Mouse (Mus musculus) CH12.LX (cell line): Measurements from ENCODE around the gene Tmem167.

ENCODE experiments used
- CHD1 ChIP-seq: IDR thresholded peaks from 2 replicates; pipeline ENCODE4 v1.6.1; 2012; ENCODE audit warnings: low read depth, low read length, improper control_type of control experiment, inconsistent platforms
- JUND ChIP-seq: conservative IDR thresholded peaks from 2 replicates; pipeline ENCODE4 v1.6.1; 2011; ENCODE audit warnings: low read depth, low read length, improper control_type of control experiment
- PAX5 ChIP-seq: IDR thresholded peaks from 2 replicates; pipeline ENCODE4 v1.6.1; 2012; ENCODE audit warnings: low read length, inconsistent platforms, mixed read lengths
- POLR2A ChIP-seq: IDR thresholded peaks from 2 replicates; pipeline ENCODE4 v1.6.1; 2011; ENCODE audit warnings: low read depth, mild to moderate bottlenecking, improper control_type of control experiment, low read length
- POLR2AphosphoS2 ChIP-seq: IDR thresholded peaks from 2 replicates; pipeline ENCODE4 v1.6.1; 2011; ENCODE audit warnings: low read depth, low read length, improper control_type of control experiment
- SIN3A ChIP-seq: IDR thresholded peaks from 2 replicates; pipeline ENCODE4 v1.6.1; 2012; ENCODE audit warnings: low read length, improper control_type of control experiment, inconsistent platforms

DNA sequence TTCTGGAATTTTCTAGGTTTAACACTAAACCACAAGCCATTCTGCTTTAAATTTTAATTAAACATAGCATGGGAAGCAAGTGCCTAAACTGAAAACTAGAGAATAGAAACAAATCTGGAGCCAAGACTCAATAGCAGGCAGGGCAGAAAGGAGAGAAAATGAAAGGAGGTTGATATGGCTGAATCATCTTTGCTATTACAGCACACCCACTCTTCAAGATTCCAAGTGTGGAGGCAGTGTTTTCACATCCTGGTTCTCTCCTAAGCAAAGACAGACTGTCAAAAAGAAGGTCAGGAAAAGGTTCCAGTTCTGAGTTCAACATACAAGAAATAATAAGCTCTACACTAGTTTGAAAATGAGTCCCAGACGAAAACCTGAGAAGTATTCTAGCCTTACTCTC, 52.8 kb downstream of the Tmem167 start:
- TF ChIP-seq JUND, result no peak
- TF ChIP-seq CHD1, result no peak
- TF ChIP-seq POLR2AphosphoS2, result no peak
- no peak for TF ChIP-seq PAX5
- TF ChIP-seq SIN3A, result no peak
- TF ChIP-seq POLR2A, result no peak
